Mouse (Mus musculus): ENCODE results near the gene Gpnmb.

GRCm38 (mm10) chr6:49119462-49120135 is 83.3 kb downstream of the Gpnmb start:
- TF ChIP-seq CTCF (IDR thresholded peaks at IDR 0.05; ENCODE audit: extremely low read depth, insufficient read depth, insufficient read length, insufficient replicate concordance) (no peak), POLR2A (IDR thresholded peaks at IDR 0.05; ENCODE audit: low read depth, low read length) (no peak)
